Mouse (Mus musculus) gastrocnemius, adult 2 months (tissue): ENCODE measurements around the gene Cd36. TPM values are rescaled to one million over a fixed set of nuclear protein-coding genes. Genes with fewer than 3 reads are reported as not detected.
A peak's percentile ranks its signal among the peaks of the same experiment; 100 is the strongest.
"Not testable (repeated sequence)": the region's sequence is repeated elsewhere in the genome, so short reads cannot be mapped to it uniquely, and the experiment has no call there.

Experiments
- DNase-seq: peaks from one replicate; pipeline ENCODE4 v3.0.0; 2022
- H3K27ac ChIP-seq: fragments of 200-600 bp; 2 replicates; pipeline ENCODE4 v1.8.1; 2022; ENCODE audit warnings: mild to moderate bottlenecking
- H3K4me3 ChIP-seq: fragments of 200-600 bp; 2 replicates; pipeline ENCODE4 v1.8.1; 2022; ENCODE audit warnings: mild to moderate bottlenecking, moderate library complexity
- CTCF ChIP-seq: fragments of 200-600 bp; IDR thresholded peaks from 2 replicates; pipeline ENCODE4 v1.8.1; 2022; ENCODE audit warnings: antibody characterized with exemption, mild to moderate bottlenecking, moderate library complexity
- intact Hi-C: fragments of 180-260 bp; cut with DNase I; formaldehyde crosslinking; loops from one replicate; pipeline ENCODE4 v1.15.1; 2025
- long read RNA-seq, 2 experiments: library from polyadenylated mRNA; stranded (forward); transcript quantifications; one replicate each; pipeline ENCODE4 v2.0.0; 2021
- total RNA-seq, 2 experiments: library from RNA; stranded (reverse); gene quantifications; 2 replicates each; pipeline ENCODE4 v1.2.3; 2021

Gene Cd36
- total RNA-seq: 100 to 1,000 TPM; 237 to 443 TPM
- long read RNA-seq, experiment 1, transcript Cd36-203 (16 exons, 2,677 nt): major isoform, 18 of 173 reads
- long read RNA-seq, experiment 1, transcript Cd36-201 (15 exons, 3,016 nt): minor isoform, 17 of 173 reads
- long read RNA-seq, experiment 1, transcript Cd36-204 (15 exons, 3,399 nt): minor isoform, 17 of 173 reads
- long read RNA-seq, experiment 1, partial matches to known transcripts: 55 of 173 reads
- long read RNA-seq, experiment 1, other reads (novel, unspliced or antisense): 58 of 173 reads
- long read RNA-seq, experiment 2, transcript Cd36-203 (16 exons, 2,677 nt): minor isoform, 12 of 200 reads
- long read RNA-seq, experiment 2, transcript Cd36-204 (15 exons, 3,399 nt): major isoform, 22 of 200 reads
- long read RNA-seq, experiment 2, transcript Cd36-201 (15 exons, 3,016 nt): minor isoform, 9 of 200 reads
- long read RNA-seq, experiment 2, partial matches to known transcripts: 84 of 200 reads
- long read RNA-seq, experiment 2, other reads (novel, unspliced or antisense): 69 of 200 reads

DNA sequence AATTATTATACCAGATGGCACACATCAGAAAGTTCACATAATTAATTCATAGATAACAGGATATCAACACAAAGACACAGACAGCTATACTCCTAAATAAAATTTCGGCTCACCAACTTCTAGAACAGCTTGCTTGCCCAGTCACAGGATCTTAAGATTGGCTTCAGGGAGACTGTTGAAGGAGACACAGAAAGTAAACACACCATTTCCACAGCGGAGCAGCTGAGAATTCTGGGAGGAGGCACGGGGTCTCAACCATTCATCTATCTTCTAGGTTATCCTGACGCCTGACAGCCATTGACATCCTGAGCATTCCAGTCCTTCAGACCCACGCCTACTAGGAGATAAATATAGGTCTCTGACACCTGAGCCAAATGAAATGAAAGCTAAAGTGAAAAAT, at the start of gene Cd36:
Cd36 (minus strand) TSS at position 204 of the 400 bp plus-strand sequence.
- intact Hi-C loops: loop anchor here (10.0 kb wide), 1 partner anchor 96 kb away; no protein-coding TSS in a partner anchor
- Histone ChIP-seq H3K27ac (peak within 1 kb of the TSS; percentile 80), H3K4me3 (peak within 1 kb of the TSS; percentile 61)
- no peak for TF ChIP-seq CTCF
- DNase-seq: peak; percentile 16

GRCm38 (mm10) chr5:17934501-17934900, 45.9 kb upstream of the Cd36 start:
- no peak for DNase-seq
- TF ChIP-seq CTCF: no peak
- H3K27ac ChIP-seq: peak overlapping the region; percentile 66
- intact Hi-C loops: no loop called here
- no peak overlapping the region for H3K4me3 ChIP-seq

DNA sequence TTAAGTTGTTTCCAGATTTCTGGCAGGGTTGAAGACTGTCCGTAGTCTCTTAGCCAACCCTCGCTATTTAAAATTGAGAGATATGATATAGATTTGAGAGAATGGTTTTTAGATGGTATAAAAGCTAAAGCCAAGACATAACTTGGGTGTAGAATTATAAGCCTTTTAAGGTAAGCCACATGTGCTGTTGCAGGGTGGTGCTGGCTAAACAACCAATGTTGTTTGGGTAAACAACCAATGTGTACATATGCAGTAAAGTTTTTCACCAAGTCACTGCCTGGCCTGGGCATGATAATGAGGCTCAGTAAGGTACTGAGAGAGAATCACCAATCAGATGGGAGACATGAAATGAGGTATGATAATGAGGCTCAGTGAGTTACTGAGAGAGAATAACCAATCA, 43.0 kb upstream of the Cd36 start:
- H3K27ac ChIP-seq, intact Hi-C loops, DNase-seq: not testable (repeated sequence)

GRCm38 (mm10) chr5:17929006-17929567, 40.5 kb upstream of the Cd36 start:
- intact Hi-C loops: no loop called here
- TF ChIP-seq CTCF: no peak
- H3K27ac ChIP-seq: peak overlapping the region; percentile 20; the same call in 1 of the 2 replicates

More for the DNA sequence above, 43.0 kb upstream of the Cd36 start:
- not testable (repeated sequence) for H3K4me3 ChIP-seq

GRCm38 (mm10) chr5:17928471-17928870, 39.9 kb upstream of the Cd36 start:
- DNase-seq: no peak
- Histone ChIP-seq H3K27ac (peak overlapping the region; percentile 86), H3K4me3 (no peak overlapping the region)
- TF ChIP-seq CTCF: no peak
- intact Hi-C loops: no loop called here

More at GRCm38 (mm10) chr5:17929006-17929567, 40.5 kb upstream of the Cd36 start:
- no peak for DNase-seq
- no peak overlapping the region for H3K4me3 ChIP-seq

GRCm38 (mm10) chr5:17924085-17924518, 35.5 kb upstream of the Cd36 start:
- Histone ChIP-seq H3K4me3 (no peak overlapping the region), H3K27ac (peak overlapping the region; percentile 86)
- DNase-seq: no peak
- no peak for TF ChIP-seq CTCF
- intact Hi-C loops: no loop called here

DNA sequence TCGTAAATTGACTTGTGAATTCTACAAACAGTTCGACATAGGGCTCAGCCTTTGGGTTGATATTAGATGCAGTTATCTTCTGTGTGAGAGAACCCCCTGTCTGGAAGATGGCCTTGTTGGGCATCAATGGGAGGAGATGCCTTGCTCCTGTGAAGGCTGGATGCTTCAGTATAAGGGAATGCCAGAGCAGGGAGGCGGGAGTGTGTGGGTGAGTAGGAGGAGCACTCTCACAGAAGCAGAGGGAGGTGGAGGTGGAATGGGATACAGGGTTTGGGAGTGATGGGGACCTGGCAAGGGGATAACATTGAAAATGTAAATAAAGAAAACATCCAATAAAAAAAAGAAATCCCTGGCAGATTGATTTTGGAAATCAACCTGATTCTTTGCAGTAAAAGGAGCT, 35.0 kb upstream of the Cd36 start:
- no peak overlapping the region for H3K4me3 ChIP-seq
- no peak for DNase-seq
- intact Hi-C loops: no loop called here
- H3K27ac ChIP-seq: peak overlapping the region; percentile 86
- TF ChIP-seq CTCF: no peak

DNA sequence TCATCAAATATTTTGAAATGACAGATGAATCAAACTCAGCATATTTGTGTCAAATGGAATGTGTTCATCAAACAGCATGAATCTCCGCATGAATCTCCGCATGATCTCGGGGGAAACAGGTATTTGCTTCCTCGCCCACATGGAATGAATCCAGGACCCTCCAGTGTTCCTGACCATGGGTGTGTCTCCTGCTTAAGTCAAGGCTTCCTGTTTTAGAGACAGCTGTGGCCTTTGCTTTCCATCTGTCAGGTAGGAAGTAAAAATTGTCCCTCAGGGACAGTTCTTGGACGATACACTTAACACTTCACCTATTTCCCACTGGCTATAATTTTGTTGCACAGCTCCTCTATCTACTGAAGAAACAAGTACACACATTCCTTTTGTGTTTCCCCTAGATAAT, 30.4 kb upstream of the Cd36 start:
- Histone ChIP-seq H3K4me3 (no peak overlapping the region), H3K27ac (peak overlapping the region; percentile 70)
- TF ChIP-seq CTCF: no peak
- intact Hi-C loops: no loop called here
- no peak for DNase-seq

GRCm38 (mm10) chr5:17904766-17905165, 16.2 kb upstream of the Cd36 start:
- Histone ChIP-seq H3K27ac (no peak overlapping the region), H3K4me3 (no peak overlapping the region)
- DNase-seq: no peak
- no peak for TF ChIP-seq CTCF
- intact Hi-C loops: no loop called here

DNA sequence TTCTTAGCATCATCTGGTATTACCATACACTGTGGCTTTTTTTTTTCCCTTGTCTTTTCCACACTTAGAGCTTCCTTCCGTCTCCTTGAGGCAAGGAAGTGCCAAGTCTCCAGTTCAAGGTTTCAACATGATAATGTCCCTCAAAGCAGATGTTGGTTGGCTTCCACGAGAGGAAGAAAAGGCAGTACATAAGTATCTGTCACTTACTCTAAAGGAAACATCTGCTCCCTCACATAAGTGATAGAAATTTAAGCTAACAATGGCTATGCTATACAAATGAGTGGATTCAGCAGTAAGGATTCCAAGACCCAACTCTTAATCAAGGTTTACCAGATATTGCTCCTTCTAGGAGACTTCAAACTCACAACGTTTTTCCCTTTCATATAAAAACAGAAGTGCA, 10.3 kb upstream of the Cd36 start:
- intact Hi-C loops: no loop called here
- peak overlapping the region; percentile 69 for H3K27ac ChIP-seq

DNA sequence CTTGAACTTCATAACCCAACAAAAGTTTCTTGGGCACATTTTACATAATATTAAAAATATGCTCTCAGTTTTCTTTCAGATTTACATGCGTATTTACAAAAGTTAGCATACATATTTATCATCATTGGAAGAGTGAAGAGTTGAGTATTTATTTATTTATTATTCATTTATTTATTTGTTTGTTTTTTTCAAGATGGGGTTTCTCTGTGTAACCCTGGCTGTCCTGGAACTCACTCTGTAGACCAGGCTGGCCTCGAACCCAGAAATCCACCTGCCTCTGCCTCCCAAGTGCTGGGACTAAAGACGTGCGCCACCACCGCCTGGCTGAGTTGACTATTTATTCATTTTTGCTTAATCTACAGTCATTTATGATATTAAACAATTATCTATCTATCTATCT, 9.0 kb upstream of the Cd36 start:
- H3K4me3 ChIP-seq, intact Hi-C loops, DNase-seq: not testable (repeated sequence)
- peak overlapping the region; percentile 35; the same call in 1 of the 2 replicates for H3K27ac ChIP-seq

More for the DNA sequence above, 10.3 kb upstream of the Cd36 start:
- TF ChIP-seq CTCF: no peak
- H3K4me3 ChIP-seq: no peak overlapping the region
- DNase-seq: no peak

GRCm38 (mm10) chr5:17893577-17894172, 5.1 kb upstream of the Cd36 start:
- no peak for TF ChIP-seq CTCF
- intact Hi-C loops: no loop called here
- Histone ChIP-seq H3K27ac (peak overlapping the region; percentile 81), H3K4me3 (peak overlapping the region; percentile 7; the same call in 1 of the 2 replicates)
- peak; percentile 25 for DNase-seq

DNA sequence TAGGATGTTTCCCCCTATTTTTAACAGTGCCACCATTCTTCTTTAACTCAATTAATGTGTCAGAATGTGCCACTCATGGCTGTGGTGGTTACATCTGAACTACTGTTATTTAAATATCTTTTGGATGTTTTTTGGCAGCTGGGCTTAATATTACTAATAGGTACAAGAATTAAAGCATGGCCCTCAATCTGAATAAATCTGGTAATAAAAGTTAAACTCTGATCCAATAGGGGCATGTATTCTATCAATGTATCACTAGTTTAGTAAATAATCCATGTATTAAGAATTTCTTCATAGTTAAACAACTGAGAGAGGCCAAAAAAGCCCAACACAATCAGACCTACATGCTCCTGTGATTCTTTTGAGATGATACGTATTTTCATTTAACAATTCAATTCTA, 690 bp upstream of the Cd36 start:
- H3K27ac ChIP-seq: peak overlapping the region; percentile 80
- DNase-seq: no peak
- intact Hi-C loops: loop anchor here (10.0 kb wide), 1 partner anchor 96 kb away; no protein-coding TSS in a partner anchor
- TF ChIP-seq CTCF: no peak
- H3K4me3 ChIP-seq: no peak overlapping the region
